Mouse (Mus musculus): ENCODE data around the gene Ppp3ca.

- no peak for TF ChIP-seq CHD2 (IDR thresholded peaks at IDR 0.05; ENCODE audit: low read length)
- TF ChIP-seq POLR2A (IDR thresholded peaks at IDR 0.05; ENCODE audit: control insufficient read depth in 1 of 2, insufficient read depth in 1 of 2, low read depth in 1 of 2, low read length in 2 of 2, poor library complexity in 1 of 2): no peak
- TF ChIP-seq ZC3H11A (IDR thresholded peaks at IDR 0.05; ENCODE audit: low read depth, low read length): no peak
- no peak; a peak in 1 of 4 replicates for TF ChIP-seq EP300 (IDR thresholded peaks at IDR 0.05; ENCODE audit: low read depth in 1 of 2, low read length in 2 of 2)
- 0 out of 2 replicates have a peak, but pooled peaks have one; percentile 25 for TF ChIP-seq ETS1 (IDR thresholded peaks at IDR 0.05; ENCODE audit: low read depth, low read length)
- TF ChIP-seq MAZ (IDR thresholded peaks at IDR 0.05; ENCODE audit: low read depth, low read length): no peak
- TF ChIP-seq ZKSCAN1 (IDR thresholded peaks at IDR 0.05; ENCODE audit: low read depth, low read length): no peak
- no peak for TF ChIP-seq POLR2AphosphoS2 (IDR thresholded peaks at IDR 0.05; ENCODE audit: low read length)
- no peak for TF ChIP-seq ELF1 (IDR thresholded peaks at IDR 0.05; ENCODE audit: low read depth, low read length)
- no peak for TF ChIP-seq CHD1 (IDR thresholded peaks at IDR 0.05; ENCODE audit: low read depth, low read length)
- TF ChIP-seq E2F4 (IDR thresholded peaks at IDR 0.05; ENCODE audit: borderline replicate concordance, low read depth, low read length): no peak
Measured at GRCm38 (mm10) chr3:136704515-136705247, 34.8 kb downstream of the Ppp3ca start.

Measured in MEL (cell line).